Mouse (Mus musculus) adrenal gland, postnatal 25 days (tissue): Measurements from ENCODE around the gene Cyp4f40. TPM values are rescaled to one million over a fixed set of nuclear protein-coding genes. Genes with fewer than 3 reads are reported as not detected.
"Not testable (repeated sequence)": the region's sequence is repeated elsewhere in the genome, so short reads cannot be mapped to it uniquely, and the experiment has no call there.

ENCODE experiments used
- DNase-seq: peaks from one replicate; pipeline ENCODE4 v3.0.0; 2021; ENCODE audit warnings: mixed read lengths
- long read RNA-seq: library from polyadenylated mRNA; stranded (forward); transcript quantifications from one replicate; pipeline ENCODE4 v2.0.0, GENCODE M21; 2021
- total RNA-seq: library from RNA; stranded (reverse); gene quantifications from 2 replicates; pipeline ENCODE4 v1.2.3, GENCODE M21; 2021

The Cyp4f40 gene
- total RNA-seq: not detected in 2 replicates
- long read RNA-seq: 0 reads

GRCm38 (mm10) chr17:32658712-32659111 lies at the start of gene Cyp4f40:
Gene Cyp4f40, plus strand, starts transcription at chr17:32658900.
- peak; percentile 75 for DNase-seq

- DNase-seq: not testable (repeated sequence)
Observed at GRCm38 (mm10) chr17:32610231-32610630, 48.5 kb upstream of the Cyp4f40 start.

GRCm38 (mm10) chr17:32610896-32611295 lies 47.8 kb upstream of the Cyp4f40 start:
- no peak for DNase-seq

GRCm38 (mm10) chr17:32612417-32612816 lies 46.3 kb upstream of the Cyp4f40 start:
- DNase-seq: no peak

- no peak for DNase-seq
Observed at GRCm38 (mm10) chr17:32617252-32617651, 41.4 kb upstream of the Cyp4f40 start.

GRCm38 (mm10) chr17:32621018-32621417 lies 37.7 kb upstream of the Cyp4f40 start, which contains the start of gene Cyp4f37:
Gene Cyp4f37, plus strand, starts transcription at chr17:32621309.
- not testable (repeated sequence) for DNase-seq

GRCm38 (mm10) chr17:32629726-32630125 lies 29.0 kb upstream of the Cyp4f40 start:
- DNase-seq: not testable (repeated sequence)

GRCm38 (mm10) chr17:32631936-32632335 lies 26.8 kb upstream of the Cyp4f40 start:
- DNase-seq: no peak

- not testable (repeated sequence) for DNase-seq
Observed at GRCm38 (mm10) chr17:32634242-32634971, 24.3 kb upstream of the Cyp4f40 start.

GRCm38 (mm10) chr17:32634972-32635314 lies 23.8 kb upstream of the Cyp4f40 start:
- peak; percentile 89 for DNase-seq

- DNase-seq: no peak
Observed at GRCm38 (mm10) chr17:32636341-32636740, 22.4 kb upstream of the Cyp4f40 start.

- no peak for DNase-seq
Observed at GRCm38 (mm10) chr17:32637151-32637550, 21.5 kb upstream of the Cyp4f40 start.

GRCm38 (mm10) chr17:32646631-32647030 lies 12.1 kb upstream of the Cyp4f40 start:
- no peak for DNase-seq

- DNase-seq: no peak
Observed at GRCm38 (mm10) chr17:32653860-32654259, 4.8 kb upstream of the Cyp4f40 start.

- no peak for DNase-seq
Observed at GRCm38 (mm10) chr17:32657041-32657440, 1.7 kb upstream of the Cyp4f40 start.

- DNase-seq: no peak
Observed at GRCm38 (mm10) chr17:32658246-32658645, 454 bp upstream of the Cyp4f40 start.

- DNase-seq: no peak
Observed at GRCm38 (mm10) chr17:32673976-32674375, 15.3 kb downstream of the Cyp4f40 start.

- DNase-seq: no peak
Observed at GRCm38 (mm10) chr17:32676040-32676635, 17.4 kb downstream of the Cyp4f40 start.

GRCm38 (mm10) chr17:32680404-32680803 lies 21.7 kb downstream of the Cyp4f40 start:
- DNase-seq: peak; percentile 41

- peak; percentile 61 for DNase-seq
Observed at GRCm38 (mm10) chr17:32685048-32685750, 26.5 kb downstream of the Cyp4f40 start, which contains the start of gene Cyp4f15. Gene Cyp4f15, plus strand, starts transcription at chr17:32685627.

- DNase-seq: no peak
Observed at GRCm38 (mm10) chr17:32686722-32687121, 28.0 kb downstream of the Cyp4f40 start.

GRCm38 (mm10) chr17:32690959-32691358 lies 32.3 kb downstream of the Cyp4f40 start:
- no peak for DNase-seq

GRCm38 (mm10) chr17:32702826-32703225 lies 44.1 kb downstream of the Cyp4f40 start:
- DNase-seq: peak; percentile 7
